Mouse (Mus musculus): ENCODE results near the gene Ninj2. TPM values are rescaled to one million over a fixed set of nuclear protein-coding genes. Genes with fewer than 3 reads are reported as not detected.

Ninj2 gene
- total RNA-seq, 2 experiments from 2014 or later: 0.67 to 1.3 TPM

DNA sequence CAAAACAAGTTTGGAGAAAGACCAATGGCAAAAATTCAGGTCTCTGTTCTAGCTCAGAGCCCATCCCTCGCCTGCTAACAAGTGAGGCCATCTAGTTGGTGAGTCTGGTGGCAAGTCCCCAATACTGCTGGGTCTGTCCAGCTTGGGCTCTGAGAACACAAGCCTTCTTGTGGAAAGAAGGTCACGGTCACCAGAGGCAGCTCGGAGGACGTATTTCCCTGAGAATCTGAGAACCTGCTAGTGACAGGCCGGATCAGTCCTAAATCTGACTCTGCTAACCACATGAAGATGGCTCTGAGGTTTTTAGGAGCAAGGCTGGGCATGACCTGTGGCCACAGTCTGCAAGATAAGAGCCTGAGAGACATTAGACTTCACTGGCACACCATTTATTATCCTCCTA lies 153.5 kb downstream of the Ninj2 start:
- no peak for DNase-seq (ENCODE audit: low spot score in 2 of 2)

DNA sequence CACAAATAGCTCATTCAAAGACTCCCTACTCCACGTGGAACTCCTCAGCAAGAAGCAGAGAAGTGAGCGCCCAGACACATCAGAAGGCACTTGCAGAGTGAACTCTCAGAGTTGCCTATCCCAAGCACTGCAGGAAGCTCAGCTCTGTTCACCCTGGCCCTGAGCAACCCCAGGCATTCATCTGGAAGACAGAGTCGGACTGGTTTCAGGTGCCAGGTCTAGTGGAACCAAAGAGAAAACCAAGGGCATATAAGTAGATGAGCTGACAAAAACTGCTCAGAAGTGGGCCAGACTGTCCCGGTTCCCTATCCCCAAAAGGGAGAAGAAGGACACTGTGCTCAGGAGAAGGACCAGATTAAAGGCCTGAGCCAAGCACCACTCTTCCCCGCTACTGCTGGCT lies 156.7 kb downstream of the Ninj2 start:
- DNase-seq (ENCODE audit: low spot score in 2 of 2): no peak

Other genes with a start within 250 kb of the Ninj2 start
- gene Erc1, start 245.2 kb upstream of the Ninj2 start, total RNA-seq (2021): 10 to 100 TPM; 48.0 to 48.7 TPM
- 10 to 100 TPM; 35.7 to 37.7 TPM for gene Rad52, start 190.7 kb upstream of the Ninj2 start, total RNA-seq (2021)
- 100 to 1,000 TPM; 189 to 190 TPM for gene Wnk1, start 54.7 kb upstream of the Ninj2 start, total RNA-seq (2021)
- gene D330020A13Rik, start 201.0 kb downstream of the Ninj2 start, total RNA-seq (2021): not detected
- gene B4galnt3, start 201.2 kb downstream of the Ninj2 start, total RNA-seq (2021): under 1 TPM; 0.51 to 0.62 TPM